Mouse (Mus musculus): ENCODE measurements around the gene Palld.

- no peak for TF ChIP-seq POLR2A (IDR thresholded peaks at IDR 0.05; ENCODE audit: low read depth, low read length)
- no peak for TF ChIP-seq CTCF (IDR thresholded peaks at IDR 0.05; ENCODE audit: extremely low read depth, insufficient read length, insufficient replicate concordance, low read depth, low read length)
Observed at GRCm38 (mm10) chr8:61578754-61579153, 323.7 kb downstream of the Palld start.

All from small intestine, adult 2 months (tissue).